Mouse (Mus musculus) kidney, adult 2 months (tissue): ENCODE measurements around the gene Dact3.

ENCODE experiments used
- CTCF ChIP-seq: fragments of 200-500 bp; conservative IDR thresholded peaks from 2 replicates; pipeline ENCODE4 v1.5.1; 2011; ENCODE audit warnings: low read depth, mild to moderate bottlenecking, control low read depth, low read length, moderate library complexity, mixed read lengths; ENCODE audit not compliant: insufficient read depth, insufficient read length
- POLR2A ChIP-seq: fragments of 200-500 bp; IDR thresholded peaks from one replicate; pipeline ENCODE4 v1.6.1; 2011; ENCODE audit warnings: low read depth, low read length, control low read depth

- no peak for TF ChIP-seq CTCF
- no peak for TF ChIP-seq POLR2A
These were observed 44.5 kb downstream of the Dact3 start for GRCm38 (mm10) chr7:16919395-16920149.
